Mouse (Mus musculus): Measurements from ENCODE around the gene Cep162.

DNA sequence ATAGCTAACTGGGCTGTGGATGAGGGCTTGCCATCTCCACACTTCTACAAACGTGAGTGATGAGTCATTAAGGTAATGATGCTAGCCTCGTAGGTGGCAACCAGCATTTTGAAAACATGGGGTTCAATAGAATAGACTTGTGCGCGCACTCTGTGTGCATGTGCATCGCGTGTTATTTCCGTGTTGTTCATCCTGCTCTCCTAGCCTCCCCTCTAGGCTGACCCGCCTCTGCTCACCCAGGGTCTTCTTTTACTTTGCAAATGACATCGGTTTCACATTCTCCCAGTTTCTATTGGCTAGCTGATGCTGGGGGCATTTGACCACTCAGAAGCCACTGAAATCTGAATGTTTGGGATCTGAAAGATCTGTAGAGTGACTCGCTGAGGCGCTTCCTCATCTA, 109.7 kb downstream of the Cep162 start:
- TF ChIP-seq GATA1 (IDR thresholded peaks at IDR 0.05; ENCODE audit: borderline replicate concordance, low read length) (no peak), FLI1 (IDR thresholded peaks at IDR 0.05; ENCODE audit: low read length) (no peak)

Measured in megakaryocyte, embryonic 14.5 days (primary cell).